Mouse (Mus musculus) forebrain, embryonic 12.5 days (tissue): ENCODE data around the gene Nr2c2ap. TPM values are rescaled to one million over a fixed set of nuclear protein-coding genes. Genes with fewer than 3 reads are reported as not detected.

ENCODE experiments used
- ATAC-seq: fragments of 200-750 bp; cut with Nextera tagmentation; 2 replicates; pipeline ENCODE4 v1.8.0; 2017; ENCODE audit warnings: moderate TSS enrichment; ENCODE audit not compliant: low FRiP score
- H3K27ac ChIP-seq: fragments of 300-500 bp; sonication (generic); 2 replicates; pipeline ENCODE4 v1.5.1; 2016; ENCODE audit warnings: mild to moderate bottlenecking
- H3K27me3 ChIP-seq: fragments of 300-500 bp; sonication (generic); 2 replicates; pipeline ENCODE4 v1.6.1; 2016; ENCODE audit warnings: mild to moderate bottlenecking
- H3K36me3 ChIP-seq: fragments of 300-500 bp; sonication (generic); replicated peaks from 2 replicates; pipeline ENCODE4 v1.6.1; 2016; ENCODE audit warnings: mild to moderate bottlenecking
- H3K4me1 ChIP-seq: fragments of 300-500 bp; sonication (generic); 2 replicates; pipeline ENCODE4 v1.6.1; 2016
- H3K4me2 ChIP-seq: fragments of 300-500 bp; sonication (generic); 2 replicates; pipeline ENCODE4 v1.6.1; 2016; ENCODE audit warnings: mild to moderate bottlenecking, moderate library complexity
- H3K4me3 ChIP-seq: fragments of 300-500 bp; sonication (generic); replicated peaks from 2 replicates; pipeline ENCODE4 v1.5.1; 2016; ENCODE audit warnings: mild to moderate bottlenecking
- H3K9ac ChIP-seq: fragments of 300-500 bp; sonication (generic); 2 replicates; pipeline ENCODE4 v1.6.1; 2016; ENCODE audit warnings: mild to moderate bottlenecking
- H3K9me3 ChIP-seq: fragments of 300-500 bp; sonication (generic); 2 replicates; pipeline ENCODE4 v1.6.1; 2016
- WGBS: fragments of 180-500 bp; shearing (Covaris S2); methylation state at CpG from one replicate; pipeline ENCODE4 v1.1.7; 2016; 5-methylcytosine and 5-hydroxymethylcytosine counted together
- polyA plus RNA-seq: library from polyadenylated mRNA; unstranded; fragments of >200 nt; fragmentation: Nextera tagmentation; extraction: Ambion mirVana; gene quantifications from 2 replicates; pipeline ENCODE4 v1.2.1, GENCODE M21; 2016

Nr2c2ap gene
- polyA plus RNA-seq, 1 experiment from 2014 or later = 27.8 TPM

DNA sequence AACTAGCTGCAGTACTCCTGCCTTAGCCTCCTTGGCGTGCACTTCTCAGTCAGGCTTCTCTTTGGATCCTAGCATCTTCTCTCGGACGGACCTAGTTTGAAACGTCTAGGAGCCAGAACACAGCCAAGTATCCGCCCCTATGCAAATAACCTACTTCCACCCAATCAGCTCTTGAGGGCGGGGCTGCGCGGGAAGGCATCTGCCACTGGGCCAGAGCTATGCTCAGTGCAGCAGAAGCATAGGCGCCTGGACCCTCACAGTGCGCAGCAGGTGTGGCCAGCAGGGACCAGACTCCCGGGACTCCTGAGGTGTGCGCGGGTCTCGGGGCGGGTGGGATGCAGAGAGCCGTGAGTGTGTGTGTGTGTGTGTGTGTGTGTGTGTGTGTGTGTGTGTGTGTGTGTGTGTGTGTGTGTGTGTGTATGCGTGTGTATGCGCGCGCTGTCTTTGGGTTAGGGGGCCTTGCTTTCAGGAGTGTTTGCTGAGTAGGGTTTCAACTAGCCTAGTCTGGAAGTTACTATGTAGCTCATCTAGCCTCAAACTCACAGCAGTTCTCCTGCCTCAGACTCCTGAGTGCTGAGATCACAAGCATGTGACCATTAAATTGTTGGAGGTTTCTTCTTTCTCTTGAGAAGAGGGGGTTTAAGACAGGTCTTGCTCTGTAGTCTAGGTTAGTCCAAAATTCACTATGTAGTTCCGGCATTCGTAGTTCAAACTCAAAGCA is 21.6 kb downstream of the Nr2c2ap start:
- H3K4me1 ChIP-seq = peaks cover 13% of the 10 kb centered on the region
- H3K4me2 ChIP-seq = peak overlapping the region; percentile 45
- no peaks in the 10 kb centered on the region for H3K36me3 ChIP-seq
- H3K9ac ChIP-seq = peak overlapping the region; percentile 21; the same call in 1 of the 2 replicates
- H3K9me3 ChIP-seq = no peaks in the 10 kb centered on the region
- no peak overlapping the region for H3K27ac ChIP-seq
- peak; percentile 94 for ATAC-seq
- H3K4me3 ChIP-seq = peak overlapping the region; percentile 15
- 11% methylated on average over 21 of the region's 22 CpGs for WGBS
- peaks cover 25% of the 10 kb centered on the region for H3K27me3 ChIP-seq

- Histone ChIP-seq H3K36me3 (no peaks in the 10 kb centered on the region), H3K27me3 (peaks cover 22% of the 10 kb centered on the region), H3K27ac (no peak overlapping the region), H3K9me3 (no peaks in the 10 kb centered on the region), H3K9ac (no peak overlapping the region), H3K4me2 (no peak overlapping the region), H3K4me3 (no peak overlapping the region), H3K4me1 (peaks cover 14% of the 10 kb centered on the region)
- no peak for ATAC-seq
- 81% methylated on average over 1 of the region's 1 CpGs for WGBS
Observed at GRCm38 (mm10) chr8:70157240-70157800, 26.2 kb downstream of the Nr2c2ap start.

GRCm38 (mm10) chr8:70158069-70158853 is 27.1 kb downstream of the Nr2c2ap start:
- H3K4me2 ChIP-seq = peak overlapping the region; percentile 74
- peak overlapping the region; percentile 50 for H3K4me3 ChIP-seq
- peaks cover 27% of the 10 kb centered on the region for H3K27me3 ChIP-seq
- H3K36me3 ChIP-seq = no peaks in the 10 kb centered on the region
- H3K9ac ChIP-seq = peak overlapping the region; percentile 55
- peaks cover 6% of the 10 kb centered on the region; the same call in 1 of the 2 replicates for H3K4me1 ChIP-seq
- H3K9me3 ChIP-seq = no peaks in the 10 kb centered on the region
- WGBS = 12% methylated on average over 38 of the region's 40 CpGs
- 0 out of 2 replicates have a peak overlapping the region, but pooled peaks have one; percentile 5 for H3K27ac ChIP-seq
- ATAC-seq = peak; percentile 94

DNA sequence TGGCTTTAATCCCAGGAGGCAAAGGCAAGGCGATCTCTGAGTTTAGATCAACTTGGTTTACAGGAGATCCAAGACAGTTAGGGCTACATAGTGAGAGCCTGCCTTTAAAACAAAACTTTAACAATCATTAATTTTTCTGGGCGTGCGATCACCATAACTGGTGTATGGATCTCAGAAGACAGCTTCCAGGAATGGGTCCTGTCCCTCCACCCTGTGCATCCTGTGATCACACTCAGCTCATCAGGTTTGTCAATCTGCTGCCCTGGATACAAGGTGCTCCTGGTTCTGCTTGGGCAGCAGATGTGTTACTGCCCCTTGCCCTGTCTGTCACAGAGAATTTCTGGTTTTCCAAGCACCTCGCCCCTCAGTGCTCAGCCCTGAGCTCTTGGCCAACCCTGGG is 28.1 kb downstream of the Nr2c2ap start:
- Histone ChIP-seq H3K27me3 (peaks cover 27% of the 10 kb centered on the region), H3K9me3 (no peaks in the 10 kb centered on the region), H3K27ac (no peak overlapping the region), H3K4me3 (no peak overlapping the region), H3K36me3 (no peaks in the 10 kb centered on the region), H3K9ac (no peak overlapping the region), H3K4me2 (no peak overlapping the region), H3K4me1 (peaks cover 6% of the 10 kb centered on the region; the same call in 1 of the 2 replicates)
- 90% methylated on average over 4 of the region's 4 CpGs for WGBS
- no peak for ATAC-seq

- 70% methylated on average over 13 of the region's 13 CpGs for WGBS
- ATAC-seq = no peak
- Histone ChIP-seq H3K27me3 (peaks cover 26% of the 10 kb centered on the region), H3K4me1 (peaks cover 6% of the 10 kb centered on the region; the same call in 1 of the 2 replicates), H3K9ac (no peak overlapping the region), H3K9me3 (no peaks in the 10 kb centered on the region), H3K27ac (no peak overlapping the region), H3K4me3 (no peak overlapping the region), H3K4me2 (no peak overlapping the region), H3K36me3 (no peaks in the 10 kb centered on the region)
Observed at GRCm38 (mm10) chr8:70160015-70160414, 28.9 kb downstream of the Nr2c2ap start.

DNA sequence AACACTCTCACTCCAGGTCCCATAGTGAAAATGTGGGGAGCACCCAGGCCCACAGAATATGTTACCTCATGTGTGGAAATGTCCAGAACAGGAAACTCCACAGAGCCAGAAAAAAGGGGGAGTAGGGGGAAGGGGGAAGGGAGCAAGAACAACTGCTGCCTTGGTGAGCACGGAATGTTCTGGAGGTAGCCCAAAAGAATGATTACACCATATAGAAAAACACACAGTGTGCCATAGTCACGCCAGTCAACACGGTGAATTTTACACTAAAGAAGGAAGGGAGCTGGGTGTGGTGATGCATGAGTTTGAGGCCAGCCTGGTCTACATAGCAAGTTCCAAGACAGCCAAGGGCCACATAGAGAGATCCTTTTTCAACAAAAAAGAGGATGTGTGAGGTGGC is 32.2 kb downstream of the Nr2c2ap start:
- no peak overlapping the region for H3K4me3 ChIP-seq
- H3K4me2 ChIP-seq = no peak overlapping the region
- H3K4me1 ChIP-seq = peaks cover 15% of the 10 kb centered on the region
- H3K9ac ChIP-seq = no peak overlapping the region
- H3K9me3 ChIP-seq = no peaks in the 10 kb centered on the region
- 91% methylated on average over 3 of the region's 3 CpGs for WGBS
- H3K36me3 ChIP-seq = no peaks in the 10 kb centered on the region
- H3K27me3 ChIP-seq = peaks cover 45% of the 10 kb centered on the region
- H3K27ac ChIP-seq = no peak overlapping the region
- no peak for ATAC-seq

GRCm38 (mm10) chr8:70166504-70167110 is 35.5 kb downstream of the Nr2c2ap start:
- 0 out of 2 replicates have a peak overlapping the region, but pooled peaks have one; percentile 36 for H3K9ac ChIP-seq
- no peak overlapping the region for H3K27ac ChIP-seq
- ATAC-seq = peak; percentile 86
- H3K9me3 ChIP-seq = no peaks in the 10 kb centered on the region
- peak overlapping the region; percentile 52 for H3K4me2 ChIP-seq
- H3K4me1 ChIP-seq = peaks cover 10% of the 10 kb centered on the region
- WGBS = under 1% methylated on average over 18 of the region's 21 CpGs
- H3K4me3 ChIP-seq = peak overlapping the region; percentile 25
- H3K36me3 ChIP-seq = no peaks in the 10 kb centered on the region
- H3K27me3 ChIP-seq = peaks cover 39% of the 10 kb centered on the region

GRCm38 (mm10) chr8:70170116-70170515 is 39.0 kb downstream of the Nr2c2ap start:
- WGBS = 91% methylated on average over 3 of the region's 3 CpGs
- H3K36me3 ChIP-seq = no peaks in the 10 kb centered on the region
- H3K27ac ChIP-seq = no peak overlapping the region
- H3K9ac ChIP-seq = no peak overlapping the region
- H3K4me3 ChIP-seq = no peak overlapping the region
- peaks cover 26% of the 10 kb centered on the region for H3K27me3 ChIP-seq
- ATAC-seq = no peak
- H3K9me3 ChIP-seq = no peaks in the 10 kb centered on the region
- no peak overlapping the region for H3K4me2 ChIP-seq
- H3K4me1 ChIP-seq = peaks cover 23% of the 10 kb centered on the region

- 83% methylated on average over 3 of the region's 3 CpGs for WGBS
Observed at GRCm38 (mm10) chr8:70170748-70171147, 39.6 kb downstream of the Nr2c2ap start.

DNA sequence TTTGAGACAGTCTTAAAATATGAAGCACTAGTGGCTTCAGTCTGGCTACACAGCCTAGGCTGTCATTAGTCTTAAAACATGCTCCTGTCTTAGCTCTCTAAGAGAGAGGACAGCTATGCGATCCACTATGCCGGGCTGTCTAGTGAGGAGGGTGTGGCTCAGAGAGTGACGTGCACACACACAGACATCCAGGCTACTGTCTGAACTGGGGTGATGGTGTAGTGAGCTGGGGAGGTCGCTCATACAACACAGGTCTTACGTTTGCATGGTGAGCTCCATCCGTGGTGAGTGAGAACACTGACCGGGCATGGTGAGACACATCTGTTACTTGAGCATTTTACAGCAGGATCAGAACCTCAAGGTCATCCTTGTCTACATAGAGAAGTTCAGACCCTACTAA is 40.1 kb downstream of the Nr2c2ap start:
- Histone ChIP-seq H3K9ac (no peak overlapping the region), H3K27me3 (peaks cover 14% of the 10 kb centered on the region), H3K9me3 (no peaks in the 10 kb centered on the region), H3K27ac (no peak overlapping the region), H3K4me3 (no peak overlapping the region), H3K4me2 (no peak overlapping the region), H3K4me1 (peaks cover 23% of the 10 kb centered on the region), H3K36me3 (0 out of 2 replicates have a peak, but pooled peaks cover 2% of the 10 kb centered on the region)
- 89% methylated on average over 7 of the region's 7 CpGs for WGBS
- ATAC-seq = no peak

More at GRCm38 (mm10) chr8:70170748-70171147, 39.6 kb downstream of the Nr2c2ap start:
- Histone ChIP-seq H3K4me2 (no peak overlapping the region), H3K9me3 (no peaks in the 10 kb centered on the region), H3K9ac (no peak overlapping the region), H3K27ac (no peak overlapping the region), H3K27me3 (peaks cover 19% of the 10 kb centered on the region), H3K4me1 (peaks cover 23% of the 10 kb centered on the region), H3K4me3 (no peak overlapping the region), H3K36me3 (0 out of 2 replicates have a peak, but pooled peaks cover 2% of the 10 kb centered on the region)
- ATAC-seq = no peak

DNA sequence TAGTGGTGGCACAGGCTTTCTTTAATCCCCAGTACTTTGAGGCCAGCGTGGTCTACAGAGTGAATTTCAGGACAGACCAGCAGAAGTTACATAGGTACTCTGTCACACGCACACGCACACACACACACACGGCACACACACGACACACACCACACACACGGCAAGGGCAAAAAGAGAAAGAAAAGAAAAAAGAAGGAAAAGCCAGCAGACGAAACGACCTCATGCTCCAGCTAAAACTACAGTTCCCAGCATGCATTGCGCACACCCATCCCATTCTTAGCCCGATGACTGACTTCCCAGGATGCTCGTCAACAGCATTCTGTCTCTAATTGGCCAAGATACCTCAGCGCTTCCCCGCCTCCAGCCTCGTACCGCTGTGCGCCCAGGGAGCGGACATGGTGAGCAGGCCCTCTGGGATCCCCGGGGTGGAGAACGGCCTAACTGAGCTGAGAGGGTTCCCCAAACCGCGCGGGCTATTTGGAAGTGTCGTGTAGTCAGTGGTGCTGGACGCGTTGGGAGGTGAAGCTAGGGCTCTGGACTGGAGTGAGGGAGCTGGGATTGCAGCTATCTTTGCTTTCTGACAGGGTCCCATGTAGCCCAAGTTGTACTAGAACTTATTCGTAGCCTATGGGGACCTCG is 41.0 kb downstream of the Nr2c2ap start, which contains the start of gene Tmem161a:
Gene Tmem161a (plus strand): TSS at position 314 of the 639 bp plus-strand sequence.
- H3K4me3 ChIP-seq = peak within 1 kb of the TSS; percentile 57
- no peaks in the 10 kb centered on the region for H3K9me3 ChIP-seq
- no peak within 1 kb of the TSS for H3K27ac ChIP-seq

More for the DNA sequence above, 41.0 kb downstream of the Nr2c2ap start, which contains the start of gene Tmem161a:
- WGBS = 2% methylated on average over 27 of the region's 27 CpGs
- Histone ChIP-seq H3K9ac (peak within 1 kb of the TSS; percentile 63), H3K27me3 (peaks cover 6% of the 10 kb centered on the region; the same call in 1 of the 2 replicates), H3K4me2 (peak within 1 kb of the TSS; percentile 56), H3K36me3 (peaks cover 9% of the 10 kb centered on the region), H3K4me1 (peaks cover 13% of the 10 kb centered on the region)
- ATAC-seq = peak; percentile 97
